Mouse (Mus musculus) urinary bladder, adult 2 months (tissue): ENCODE measurements around the gene Stpg4. TPM values are rescaled to one million over a fixed set of nuclear protein-coding genes. Genes with fewer than 3 reads are reported as not detected.

Experiments
- DNase-seq: peaks from one replicate; pipeline ENCODE4 v3.0.0; 2022; ENCODE audit warnings: low spot score
- polyA plus RNA-seq: library from polyadenylated mRNA; depleted of rRNA; stranded (reverse); fragments of >200 nt; gene quantifications from 2 replicates; pipeline ENCODE4 v1.2.3, GENCODE M21; 2012; rRNA removed

The Stpg4 gene
- polyA plus RNA-seq, 1 experiment = not detected

- no peak for DNase-seq
Observed at GRCm38 (mm10) chr17:87350471-87351240, 76.9 kb downstream of the Stpg4 start.

GRCm38 (mm10) chr17:87349575-87349974 lies 78.0 kb downstream of the Stpg4 start:
- no peak for DNase-seq

GRCm38 (mm10) chr17:87349069-87349468 lies 78.5 kb downstream of the Stpg4 start:
- DNase-seq = no peak

- DNase-seq = no peak
Observed at GRCm38 (mm10) chr17:87348353-87348752, 79.2 kb downstream of the Stpg4 start.

GRCm38 (mm10) chr17:87345252-87345593 lies 82.3 kb downstream of the Stpg4 start:
- no peak for DNase-seq

GRCm38 (mm10) chr17:87344441-87345251 lies 82.9 kb downstream of the Stpg4 start:
- DNase-seq = no peak

- DNase-seq = no peak
Observed at GRCm38 (mm10) chr17:87343060-87343703, 84.4 kb downstream of the Stpg4 start.

Other genes starting within 250 kb of the Stpg4 start
- gene Mcfd2, start 161.8 kb downstream of the Stpg4 start, polyA plus RNA-seq = 81.4 and 89.1 TPM in 2 replicates
- 14.6 and 20.5 TPM in 2 replicates for gene Ttc7, start 144.9 kb downstream of the Stpg4 start, polyA plus RNA-seq
- 1,162 and 1,245 TPM in 2 replicates for gene Calm2, start 19.2 kb upstream of the Stpg4 start, polyA plus RNA-seq
- 54.9 and 57.1 TPM in 2 replicates for gene Epcam, start 208.2 kb upstream of the Stpg4 start, polyA plus RNA-seq
- gene Msh2, start 244.6 kb upstream of the Stpg4 start, polyA plus RNA-seq = 19.0 and 19.4 TPM in 2 replicates